Mouse (Mus musculus): ENCODE results near the gene Ndufa6.

DNA sequence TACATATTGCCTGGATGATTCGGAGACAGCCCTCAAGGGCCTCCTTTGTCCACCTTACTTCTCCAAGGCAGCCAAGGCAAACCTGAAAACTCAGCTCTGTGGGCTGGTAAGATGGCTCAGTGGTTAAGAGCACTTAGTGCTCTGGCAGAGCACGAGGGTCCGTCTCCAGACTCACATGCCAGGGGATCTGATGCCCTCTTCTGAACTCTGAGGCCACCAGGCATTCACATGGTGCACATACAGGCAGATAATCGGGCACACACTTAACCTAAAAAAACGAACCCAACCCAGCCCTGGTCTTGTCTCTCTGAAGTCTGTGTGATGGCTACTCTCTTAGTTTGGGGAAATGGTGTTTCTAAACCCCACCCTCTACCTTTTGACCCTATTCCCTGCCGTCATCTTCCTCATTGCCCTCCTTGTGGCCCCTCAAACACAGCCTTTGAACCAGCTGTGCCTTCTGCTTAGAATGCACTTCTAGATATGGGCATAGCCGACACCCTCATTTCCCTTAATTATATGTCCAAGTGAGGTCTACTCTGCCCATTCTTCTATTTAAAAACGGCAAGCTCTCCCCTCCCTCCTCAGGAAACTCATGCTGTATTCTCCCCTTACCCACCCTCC lies 14.4 kb downstream of the Ndufa6 start:
- no peak for TF ChIP-seq CTCF (IDR thresholded peaks at IDR 0.05; ENCODE audit: extremely low read depth, insufficient read depth, low read length)
- no peak for TF ChIP-seq POLR2A (IDR thresholded peaks at IDR 0.05; ENCODE audit: extremely low read depth, insufficient read depth, low read length)

Measured in cortical plate, adult 2 months (tissue).